Mouse (Mus musculus) spleen, embryonic (tissue): ENCODE data around the gene Rtkn2.

ENCODE experiments used
- CTCF ChIA-PET: fragments of 350-600 bp; sonication (Branson Sonifier 250); formaldehyde crosslinking; loops from one replicate; lab custom pipeline; 2022; lab: Charles Lee

The Rtkn2 gene

GRCm38 (mm10) chr10:67995356-67995755 lies 16.0 kb downstream of the Rtkn2 start:
- CTCF ChIA-PET: no interaction called here

DNA sequence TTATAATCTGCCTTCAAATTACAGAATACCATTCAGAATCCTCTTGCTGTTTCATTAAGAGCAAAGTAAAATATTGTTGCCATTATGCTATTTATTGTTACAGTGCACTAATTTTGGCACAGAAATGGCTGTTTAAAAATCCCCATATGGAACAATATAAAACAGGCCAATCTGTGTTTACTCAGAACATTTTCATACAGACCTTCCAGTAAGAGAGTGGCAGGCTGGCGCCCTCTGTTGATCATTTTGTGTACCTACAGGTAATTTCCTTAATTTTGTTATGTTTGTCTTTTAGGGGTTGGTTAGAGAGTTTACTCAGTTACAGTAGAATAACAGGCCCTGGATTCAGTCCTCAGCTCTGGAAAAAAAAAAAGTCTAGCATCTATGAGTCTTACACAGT lies 16.8 kb downstream of the Rtkn2 start:
- CTCF ChIA-PET: no interaction called here

DNA sequence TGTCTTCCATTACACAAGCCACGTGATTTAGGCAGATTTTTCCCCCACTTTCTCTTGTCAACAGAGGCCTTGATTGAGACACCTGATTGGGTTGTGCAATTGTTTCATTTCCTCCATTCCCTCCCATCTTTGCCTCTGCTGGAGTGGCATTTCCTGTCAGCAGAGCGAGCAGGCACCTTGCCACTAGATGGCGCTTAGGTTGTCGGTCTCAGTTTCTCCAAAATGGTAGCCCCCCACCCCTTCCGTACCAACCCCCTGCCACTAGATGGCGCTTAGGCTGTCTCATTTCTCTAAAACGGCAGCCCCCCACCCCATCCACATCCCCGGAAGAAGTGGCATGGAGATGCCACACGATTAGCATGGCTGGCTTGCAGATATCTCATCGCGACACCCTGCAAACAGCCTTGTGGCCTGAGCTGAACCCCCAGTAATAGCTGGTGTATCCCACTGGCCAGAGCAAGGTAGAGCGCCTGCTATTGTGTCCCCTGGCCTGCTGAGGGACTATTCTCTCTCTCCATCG lies 18.8 kb downstream of the Rtkn2 start:
- CTCF ChIA-PET: interaction anchor here (0.7 kb wide), 2 partner anchors 14 to 104 kb away, joined by 4 to 8 read pairs; no protein-coding TSS in a partner anchor

DNA sequence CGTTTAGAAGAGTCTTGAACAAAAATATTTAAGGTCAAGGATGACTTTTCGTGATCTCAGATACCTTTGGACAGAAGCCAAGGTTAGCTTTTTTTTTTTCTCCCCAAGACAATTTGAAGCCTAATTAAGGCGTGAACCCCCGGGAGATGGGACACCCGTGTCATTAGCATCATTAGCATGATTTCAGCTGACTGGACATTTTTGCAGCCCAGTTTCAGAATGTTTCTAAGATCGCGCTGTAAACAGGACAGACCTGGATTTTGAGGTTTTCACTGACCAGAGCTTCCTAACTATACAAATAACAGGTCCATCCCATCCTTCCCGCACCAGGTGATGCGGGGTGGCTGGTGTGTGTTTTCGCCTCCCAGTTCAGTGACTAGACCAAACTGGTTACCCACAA lies 19.8 kb downstream of the Rtkn2 start:
- CTCF ChIA-PET: interaction anchor here (0.7 kb wide), 1 partner anchor 127 kb away, joined by 3 read pairs; no protein-coding TSS in a partner anchor

DNA sequence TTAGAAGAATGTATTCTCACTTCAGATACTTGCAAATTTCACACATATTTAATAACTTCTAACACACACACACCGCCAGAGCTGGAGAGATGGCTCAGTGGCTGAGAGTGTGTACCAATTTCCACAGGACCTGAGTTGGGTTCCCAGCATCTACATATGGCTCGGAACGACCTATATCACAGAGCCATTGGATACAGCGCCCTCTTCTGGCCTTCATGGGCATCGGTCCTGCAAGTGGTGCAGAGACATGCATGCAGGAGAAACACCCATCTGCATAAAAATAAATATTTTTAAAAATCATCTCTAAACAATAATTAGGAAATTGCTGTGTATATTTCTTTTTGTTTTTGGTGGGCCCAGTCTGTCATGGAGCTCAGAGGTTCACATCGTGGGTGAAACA lies 22.1 kb downstream of the Rtkn2 start:
- CTCF ChIA-PET: interaction anchor here (0.6 kb wide), 1 partner anchor 62 kb away, joined by 3 read pairs; no protein-coding TSS in a partner anchor

DNA sequence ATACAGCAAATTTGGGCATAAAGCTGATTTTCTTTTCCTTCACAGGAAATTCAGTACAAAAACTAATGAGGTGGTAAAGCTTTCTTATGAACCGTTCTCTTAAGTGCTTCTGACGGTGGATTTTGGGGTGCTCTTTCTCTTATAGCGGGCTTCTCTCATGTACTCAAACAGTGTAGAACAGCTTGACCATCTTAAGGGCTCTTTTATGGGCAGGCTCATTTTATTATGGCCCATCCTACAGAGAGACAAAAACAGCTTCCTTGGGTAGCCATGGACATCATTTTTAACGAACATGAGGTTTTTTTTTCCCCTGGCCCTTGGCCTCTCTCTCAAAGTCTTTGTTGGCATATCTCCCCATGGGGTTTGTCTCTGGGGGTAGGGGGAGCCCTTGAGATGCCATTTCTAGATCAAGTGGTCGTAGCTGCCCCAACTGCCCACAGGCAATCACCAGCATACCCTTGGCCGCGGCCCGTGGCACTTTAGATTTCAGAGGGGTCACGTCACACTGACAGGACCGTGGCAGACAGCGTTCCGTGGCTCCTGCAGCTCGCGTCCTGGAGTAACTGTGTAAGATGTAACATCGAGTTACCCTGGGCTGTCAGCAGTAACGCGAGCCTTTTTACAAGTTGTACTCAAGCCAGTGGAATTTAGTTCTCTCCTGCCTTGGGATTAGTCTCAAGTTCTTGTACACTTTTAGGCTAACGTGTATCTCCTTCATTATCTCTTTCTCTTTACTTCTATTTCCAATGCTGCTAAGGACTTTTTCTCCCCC lies 24.5 kb downstream of the Rtkn2 start:
- CTCF ChIA-PET: no interaction called here

GRCm38 (mm10) chr10:68005404-68005803 lies 26.0 kb downstream of the Rtkn2 start:
- CTCF ChIA-PET: no interaction called here

- CTCF ChIA-PET: no interaction called here
These were observed 27.1 kb downstream of the Rtkn2 start for GRCm38 (mm10) chr10:68006491-68006890.

- CTCF ChIA-PET: no interaction called here
These were observed 27.7 kb downstream of the Rtkn2 start for GRCm38 (mm10) chr10:68007103-68007502.

DNA sequence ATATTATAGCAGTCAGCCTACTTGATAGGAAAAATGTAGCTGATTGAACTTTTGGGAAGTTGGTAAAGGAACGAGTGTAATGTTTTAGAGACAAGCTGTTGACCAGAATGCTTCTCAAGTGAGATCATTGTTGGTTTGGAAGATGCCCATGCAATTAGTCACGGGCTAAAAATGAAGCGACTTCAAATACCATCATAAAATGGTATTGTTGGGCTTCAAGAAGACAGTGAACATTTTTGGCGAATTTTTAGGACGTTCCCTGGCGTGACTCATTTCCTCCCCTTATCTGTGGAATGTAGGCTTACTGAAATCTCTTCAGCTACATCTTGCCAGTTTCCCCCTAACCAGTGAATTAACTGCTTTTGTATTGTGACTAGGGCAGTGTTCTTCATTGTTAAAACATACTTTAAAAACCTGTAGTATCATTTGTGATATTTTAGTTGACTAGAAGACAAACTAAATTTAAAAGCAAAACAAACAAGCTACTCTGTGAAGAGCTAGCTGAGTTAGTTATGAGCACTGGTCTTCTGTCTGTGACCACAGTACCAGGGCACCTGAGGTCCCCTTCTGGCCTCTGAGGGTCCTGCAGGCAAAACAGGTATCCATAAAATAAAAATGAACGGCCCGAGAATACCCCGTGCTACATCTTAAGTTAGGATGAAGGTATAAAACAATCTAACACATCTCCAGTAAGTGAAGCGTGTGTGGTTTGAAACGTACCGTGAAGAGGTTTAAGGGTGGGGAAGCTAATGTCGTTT lies 29.0 kb downstream of the Rtkn2 start:
- CTCF ChIA-PET: interaction anchor here (0.6 kb wide), 2 partner anchors 159 to 780 kb away, joined by 3 to 9 read pairs; no protein-coding TSS in a partner anchor

GRCm38 (mm10) chr10:68009301-68009700 lies 29.9 kb downstream of the Rtkn2 start:
- CTCF ChIA-PET: interaction anchor here (0.5 kb wide), 1 partner anchor 147 kb away, joined by 8 read pairs; no protein-coding TSS in a partner anchor

DNA sequence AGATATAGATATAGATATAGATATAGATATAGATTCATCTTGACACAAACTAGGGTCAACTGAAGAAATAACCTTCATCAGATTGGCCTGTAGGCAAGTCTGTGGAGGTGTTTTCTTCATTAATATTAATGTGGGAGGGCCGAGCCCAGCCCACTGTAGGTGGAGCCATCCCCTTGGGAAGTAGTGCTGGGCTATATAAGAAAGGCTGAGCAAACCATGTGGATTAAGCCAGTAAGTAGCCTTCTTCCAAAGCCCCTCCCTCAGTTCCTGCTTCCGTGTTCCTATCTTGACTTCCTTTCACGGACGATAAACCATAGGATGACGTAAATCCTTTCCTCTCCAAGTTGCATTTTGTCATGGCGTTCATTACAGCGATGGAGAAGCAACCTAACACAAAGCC lies 30.5 kb downstream of the Rtkn2 start:
- CTCF ChIA-PET: interaction anchor here (0.7 kb wide), 2 partner anchors 12 to 444 kb away, joined by 3 to 9 read pairs; no protein-coding TSS in a partner anchor

- CTCF ChIA-PET: interaction anchor here (0.6 to 0.8 kb wide), 4 partner anchors 9 to 638 kb away, joined by 3 to 15 read pairs (median 6); no protein-coding TSS in a partner anchor
These were observed 33.8 kb downstream of the Rtkn2 start for GRCm38 (mm10) chr10:68013137-68013536.

GRCm38 (mm10) chr10:68020755-68021154 lies 41.4 kb downstream of the Rtkn2 start:
- CTCF ChIA-PET: no interaction called here

DNA sequence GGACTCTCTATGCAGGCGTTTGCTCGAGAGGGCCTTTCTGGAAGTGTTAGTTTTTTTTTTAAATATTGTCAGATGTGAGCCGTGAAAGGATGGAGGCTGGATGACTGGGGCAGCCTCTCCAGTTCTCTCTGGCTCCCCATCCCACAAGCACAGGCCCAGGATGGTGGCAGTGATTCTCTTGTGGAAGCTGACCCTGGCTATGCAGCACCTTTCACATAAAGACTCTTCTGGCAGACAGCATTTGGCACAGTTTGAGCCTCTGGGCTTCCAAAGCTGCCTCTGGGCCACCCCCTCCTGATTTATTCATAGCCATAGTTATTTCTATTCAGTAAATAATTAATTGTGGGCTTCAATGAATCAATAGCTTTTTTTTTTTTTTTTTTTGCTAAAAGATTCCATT lies 46.3 kb downstream of the Rtkn2 start:
- CTCF ChIA-PET: no interaction called here

DNA sequence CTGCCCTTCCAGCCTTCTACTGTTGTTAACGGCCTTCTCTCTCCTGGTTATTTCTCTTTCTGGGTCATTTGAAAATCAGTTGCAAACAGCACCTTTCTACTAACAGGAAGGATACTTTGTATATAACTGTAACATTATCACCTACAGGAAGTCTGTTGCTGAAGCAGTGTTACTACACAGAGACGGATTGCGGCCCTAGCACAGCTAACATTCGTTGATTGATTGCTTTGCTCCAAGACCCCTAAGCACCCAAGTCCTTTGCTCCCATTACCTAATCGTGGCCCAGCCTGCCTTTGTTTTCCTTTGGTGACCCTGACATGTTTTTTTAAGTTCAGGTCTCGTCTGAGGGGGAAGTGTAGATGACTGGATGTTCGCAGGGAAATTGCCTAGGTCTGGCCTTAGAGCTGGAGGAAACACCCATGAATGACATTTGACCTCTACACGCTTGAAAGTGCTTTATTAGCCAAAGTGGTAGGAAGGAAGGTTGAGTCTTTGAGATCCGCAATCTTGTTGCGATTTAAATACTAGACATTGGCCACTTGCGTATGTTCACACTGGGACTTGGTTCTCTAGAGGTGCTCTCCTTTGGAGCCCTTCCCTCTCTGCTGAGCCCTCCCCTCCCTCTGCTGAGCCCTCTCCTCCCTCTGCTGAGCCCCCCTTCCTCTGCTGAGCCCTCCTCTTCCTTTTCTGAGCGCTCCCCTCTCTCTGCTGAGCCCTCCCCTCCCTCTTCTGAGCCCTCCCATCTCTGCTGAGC lies 49.1 kb downstream of the Rtkn2 start:
- CTCF ChIA-PET: no interaction called here

DNA sequence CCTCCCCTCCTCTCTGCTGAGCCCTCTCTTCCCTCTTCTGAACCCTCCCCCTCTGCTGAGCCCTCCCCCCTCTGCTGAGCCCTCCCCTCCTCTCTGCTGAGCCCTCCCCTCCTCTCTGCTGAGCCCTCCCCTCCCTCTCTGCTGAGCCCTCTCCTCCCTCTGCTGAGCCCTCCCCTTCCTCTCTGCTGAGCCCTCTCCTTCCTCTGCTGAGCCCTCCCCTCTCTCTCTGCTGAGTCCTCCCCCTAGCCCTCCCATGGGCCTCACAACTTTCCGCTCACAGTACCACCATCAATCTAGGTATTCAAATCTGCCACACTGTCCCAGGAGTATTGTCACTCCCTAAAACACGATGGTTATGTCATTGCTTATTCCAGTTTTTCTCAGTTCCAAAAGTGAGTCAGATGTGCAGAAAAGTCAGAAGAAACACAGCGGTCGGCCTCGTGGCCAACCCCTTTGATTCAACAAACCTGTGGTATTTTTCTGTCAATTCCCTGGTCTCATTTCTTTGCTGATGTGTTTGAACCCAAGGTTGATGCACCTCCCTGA lies 49.8 kb downstream of the Rtkn2 start:
- CTCF ChIA-PET: no interaction called here

- CTCF ChIA-PET: no interaction called here
These were observed 50.7 kb downstream of the Rtkn2 start for GRCm38 (mm10) chr10:68030027-68030426.

DNA sequence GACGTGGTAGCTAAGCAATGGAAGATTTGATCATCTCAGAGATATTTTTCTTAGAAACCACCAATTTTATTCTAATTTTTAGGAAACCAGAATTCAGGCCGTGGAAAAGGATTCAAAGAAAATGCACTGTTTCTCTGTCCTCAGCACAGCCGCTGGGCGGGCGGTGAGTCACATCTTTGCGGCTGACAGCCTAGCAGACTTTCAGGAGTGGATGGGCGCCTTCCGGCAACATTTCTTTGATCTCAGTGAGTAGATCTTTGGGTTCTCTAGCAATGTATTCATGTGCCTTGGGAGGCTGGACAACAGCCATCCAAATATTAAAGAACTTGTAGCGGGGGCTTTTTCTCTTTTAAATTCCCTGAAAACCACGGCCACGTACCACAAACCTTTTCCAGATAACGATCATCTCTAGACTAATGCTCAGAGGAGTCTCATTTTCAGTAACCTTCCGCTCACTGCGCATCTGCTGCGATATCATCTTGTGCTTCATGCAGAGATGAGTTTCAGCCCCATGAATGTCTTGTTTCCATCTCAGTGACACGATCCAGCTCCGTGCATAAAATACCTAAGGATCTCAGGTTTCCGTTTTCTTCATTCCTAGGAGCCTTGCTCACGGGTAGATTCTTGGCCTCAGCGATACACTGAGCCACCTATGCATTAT lies 56.5 kb downstream of the Rtkn2 start:
- CTCF ChIA-PET: interaction anchor here (0.6 kb wide), 1 partner anchor 99 kb away, joined by 3 read pairs; no protein-coding TSS in a partner anchor

DNA sequence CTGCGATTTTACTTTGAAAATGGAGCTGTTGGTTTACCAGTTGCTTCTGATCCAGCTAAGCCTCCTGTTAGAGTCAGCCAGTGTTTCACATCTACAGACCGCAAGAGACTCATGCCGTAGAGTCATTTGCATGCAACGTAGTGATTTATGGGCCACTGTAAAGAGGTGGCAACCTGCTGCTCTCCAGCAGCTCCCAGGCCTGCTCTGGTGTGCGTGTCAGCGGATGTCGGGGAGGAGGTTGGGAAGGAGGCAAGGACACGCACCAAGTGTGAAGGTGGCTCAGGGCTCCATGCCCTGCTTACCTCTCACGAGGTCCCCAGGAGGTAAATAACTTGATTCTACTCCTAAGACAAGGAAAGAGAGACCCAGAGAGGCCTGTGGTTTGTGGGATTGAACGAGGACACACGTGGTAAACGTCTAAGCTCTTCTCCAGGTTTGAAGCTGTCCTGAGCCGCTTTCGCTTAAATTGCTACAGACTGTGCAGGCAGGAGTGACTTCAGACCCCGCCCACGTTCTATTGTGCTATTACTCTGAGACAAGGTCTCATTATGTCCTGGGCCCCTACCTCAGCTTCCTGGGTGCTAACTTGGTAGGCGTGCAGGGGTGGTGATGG lies 57.1 kb downstream of the Rtkn2 start:
- CTCF ChIA-PET: interaction anchor here (0.6 kb wide), 1 partner anchor 100 kb away, joined by 3 read pairs; no protein-coding TSS in a partner anchor
